Mouse (Mus musculus) adrenal gland, adult (tissue): ENCODE results near the gene Agfg1.

Source experiments
- DNase-seq, 2 experiments: peaks; one replicate each; pipeline ENCODE4 v3.0.0; 2022 to 2023; ENCODE audit warnings: low spot score in 1 of 2; ENCODE audit not compliant: inconsistent age in 2 of 2

Gene Agfg1

DNA sequence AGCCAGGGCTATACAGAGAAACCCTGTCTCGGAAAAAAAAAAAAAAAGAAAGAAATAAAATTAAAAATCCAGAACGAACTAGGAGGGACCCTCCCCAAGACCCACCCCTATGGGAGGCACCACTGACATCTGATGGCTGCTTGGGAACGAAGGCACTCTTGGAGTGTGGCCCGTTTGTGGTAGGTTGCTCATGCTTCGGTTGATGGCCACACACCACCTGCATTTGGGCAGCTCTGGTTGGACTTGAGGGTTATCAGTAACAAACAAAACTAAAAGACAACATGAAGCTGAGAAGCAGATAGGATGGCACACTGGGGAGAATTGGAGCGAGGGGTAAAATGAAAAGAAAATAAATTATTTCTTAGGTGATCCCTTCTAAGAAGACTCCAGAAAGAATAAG is 15.1 kb upstream of the Agfg1 start:
- DNase-seq, result no peak

DNA sequence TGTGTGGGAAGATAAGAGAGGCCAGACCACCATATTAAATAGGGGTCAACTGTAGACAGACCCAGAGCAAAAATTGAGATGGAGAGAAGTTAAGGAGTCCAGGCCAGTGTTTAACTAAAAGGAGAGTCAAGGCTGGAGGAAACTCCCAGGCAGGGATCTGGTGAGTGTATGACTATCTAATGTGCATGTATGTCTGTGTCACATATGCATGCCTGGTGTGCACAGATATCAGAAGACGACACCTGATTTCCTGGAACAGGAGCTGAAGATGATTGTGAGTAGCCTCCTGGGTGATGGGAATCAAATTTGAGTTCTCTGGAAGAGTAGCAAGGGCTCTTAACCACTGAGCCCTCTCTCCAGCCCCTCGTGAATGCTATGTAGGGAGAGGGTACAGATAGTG is 14.0 kb upstream of the Agfg1 start:
- DNase-seq, result no peak

DNA sequence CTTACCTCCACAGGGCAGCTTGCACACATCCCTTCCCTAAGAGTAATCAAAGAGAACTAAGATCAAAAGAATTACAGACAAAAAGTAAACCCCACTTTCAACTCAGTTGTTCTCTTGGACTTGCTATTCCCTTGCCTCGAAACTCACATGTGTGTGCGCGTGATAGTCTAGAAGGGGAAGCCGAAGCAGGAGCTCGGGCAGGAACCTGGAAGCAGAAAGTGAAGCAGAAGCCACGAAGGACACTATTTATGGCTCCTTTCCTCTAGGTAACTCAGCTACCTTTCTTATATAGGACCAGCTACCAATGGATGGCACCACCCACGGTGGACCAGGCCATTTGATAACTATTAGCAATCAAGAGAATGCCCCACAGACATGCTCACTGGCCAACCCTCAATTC is 13.5 kb upstream of the Agfg1 start:
- DNase-seq, result no peak

DNA sequence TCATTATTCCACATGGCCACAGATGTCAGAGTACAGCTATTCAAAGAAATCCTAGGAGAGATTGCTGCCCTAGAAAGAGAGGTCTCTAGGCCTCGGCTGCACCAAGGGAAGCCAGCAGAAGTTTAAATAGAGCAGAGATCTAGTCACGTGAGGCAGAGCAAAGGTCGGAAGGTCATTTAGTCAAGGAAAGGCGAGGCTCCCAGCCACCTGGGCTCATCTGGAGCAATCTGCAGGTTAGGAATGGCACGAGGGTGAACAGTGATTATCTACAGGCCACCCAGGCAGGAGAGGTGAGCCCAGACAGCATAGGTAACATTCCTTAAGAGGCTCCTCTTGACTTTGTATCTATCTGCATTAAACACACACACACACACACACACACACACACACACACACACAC is 12.4 kb upstream of the Agfg1 start:
- no peak for DNase-seq

DNA sequence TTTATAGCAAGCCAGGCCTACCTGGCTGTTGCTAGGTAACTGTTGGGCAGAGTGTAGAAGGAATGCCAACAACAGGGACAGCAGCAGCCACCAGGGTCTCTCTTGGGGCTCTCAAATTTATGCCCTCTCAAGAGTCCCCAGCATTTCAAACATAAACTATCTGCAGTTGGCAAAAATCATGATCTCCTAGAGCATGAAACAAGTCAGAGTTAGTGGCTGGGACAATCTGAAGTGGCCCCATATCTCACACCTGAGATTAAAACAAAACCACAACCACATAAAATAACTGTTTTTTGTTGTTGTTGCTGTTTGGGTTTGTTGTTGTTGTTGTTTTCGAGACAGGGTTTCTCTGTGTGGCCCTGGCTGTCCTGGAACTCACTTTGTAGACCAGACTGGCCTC is 8.5 kb upstream of the Agfg1 start:
- DNase-seq, result no peak

DNA sequence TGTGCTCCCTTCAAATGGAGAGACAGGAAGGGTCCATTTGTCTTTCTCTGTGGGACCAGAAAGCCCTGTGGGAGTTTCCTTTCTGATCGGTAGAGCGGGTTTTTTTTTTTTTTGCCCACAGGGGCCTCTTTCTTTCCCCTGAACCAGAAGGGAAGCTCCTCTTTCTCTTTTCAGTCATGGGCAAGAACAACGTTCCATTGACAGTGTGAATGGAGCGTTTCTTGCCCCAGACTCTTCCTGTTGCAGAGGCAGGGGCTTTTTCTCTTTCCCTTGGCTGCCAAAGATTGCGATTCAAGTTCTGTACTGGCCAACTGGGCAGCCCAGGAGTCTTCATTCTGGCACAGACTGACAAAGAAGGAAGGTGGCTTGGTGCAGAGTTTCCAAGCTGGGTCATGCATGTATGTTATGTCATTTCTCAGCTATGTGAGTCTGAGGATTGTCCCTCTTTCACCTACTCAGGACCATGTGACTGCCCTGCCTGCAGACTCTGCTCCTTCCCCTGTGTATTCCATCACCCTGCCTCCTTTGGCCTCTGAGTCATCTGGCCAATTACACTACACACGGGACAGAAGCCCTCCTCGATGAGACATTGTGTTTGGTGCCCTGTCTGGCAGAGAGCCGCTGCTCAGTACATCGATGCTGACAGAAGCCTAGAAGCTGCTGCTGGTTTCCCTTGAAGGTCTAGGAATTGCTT is 7.6 kb upstream of the Agfg1 start:
- DNase-seq, result peak; percentile 73 to 75

DNA sequence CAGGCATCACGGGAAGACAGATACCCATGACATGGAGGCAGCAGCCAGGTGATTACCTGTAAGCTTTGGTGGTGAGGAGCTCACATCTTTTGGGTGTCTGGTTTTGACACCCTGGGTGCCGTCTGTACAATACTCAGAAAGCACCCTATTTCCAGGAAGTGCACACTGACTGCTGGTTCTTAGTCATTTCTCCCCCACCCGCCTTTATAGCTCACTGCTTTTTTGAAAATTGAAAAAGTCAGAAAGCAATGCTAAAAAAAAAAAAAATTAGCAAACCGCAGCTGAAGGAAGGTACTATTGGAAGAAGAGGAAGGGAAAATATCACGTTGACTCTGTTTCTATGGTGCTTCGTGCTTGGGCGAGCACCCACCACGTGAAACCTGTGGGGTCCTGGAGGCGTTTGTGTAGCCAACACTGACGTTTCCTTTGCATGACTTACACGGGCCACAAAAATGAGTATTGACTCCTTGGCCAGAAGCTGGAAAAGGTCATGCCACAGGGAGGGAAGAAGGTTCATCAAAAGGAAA is 6.7 kb upstream of the Agfg1 start:
- DNase-seq, result no peak

DNA sequence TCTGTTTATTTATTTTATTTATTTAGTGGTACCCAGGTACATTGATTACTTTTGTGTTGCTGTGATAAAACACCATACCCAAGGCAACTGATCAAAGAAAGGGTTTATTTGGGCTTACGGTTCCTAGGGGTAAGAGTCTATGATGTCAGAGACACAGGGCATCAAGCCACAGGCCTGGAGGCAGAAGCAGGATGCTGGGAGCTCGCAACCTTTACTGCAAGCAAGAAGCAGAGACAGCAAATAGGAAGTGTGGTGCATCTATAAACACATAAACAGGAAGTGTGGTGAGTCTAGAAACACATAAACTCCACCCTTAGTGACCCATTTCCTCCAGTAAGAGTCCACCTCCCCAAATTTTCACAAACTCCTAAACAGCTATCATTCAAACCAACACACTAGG is 5.8 kb upstream of the Agfg1 start:
- DNase-seq, result no peak

DNA sequence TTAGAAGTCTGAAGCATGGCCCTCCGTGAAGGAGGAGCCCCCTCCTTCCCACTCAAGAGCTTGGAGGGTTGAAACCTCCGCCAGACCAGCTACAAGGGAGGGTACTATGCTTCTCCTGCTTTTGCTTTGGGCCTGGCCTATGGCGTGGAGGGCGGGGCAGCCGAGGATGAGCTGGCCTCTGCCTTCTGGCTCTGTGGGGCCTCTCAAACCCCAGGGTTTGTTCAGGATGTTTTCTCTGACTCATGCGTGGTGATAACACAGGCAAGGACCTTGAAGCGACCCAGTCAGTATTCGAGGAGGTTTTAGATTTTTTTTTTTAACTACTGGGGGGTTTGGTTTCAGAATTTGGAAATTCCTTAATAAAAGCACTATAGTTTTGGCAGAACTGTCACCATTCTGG is 4.7 kb upstream of the Agfg1 start:
- peak; percentile 89 to 91 for DNase-seq

DNA sequence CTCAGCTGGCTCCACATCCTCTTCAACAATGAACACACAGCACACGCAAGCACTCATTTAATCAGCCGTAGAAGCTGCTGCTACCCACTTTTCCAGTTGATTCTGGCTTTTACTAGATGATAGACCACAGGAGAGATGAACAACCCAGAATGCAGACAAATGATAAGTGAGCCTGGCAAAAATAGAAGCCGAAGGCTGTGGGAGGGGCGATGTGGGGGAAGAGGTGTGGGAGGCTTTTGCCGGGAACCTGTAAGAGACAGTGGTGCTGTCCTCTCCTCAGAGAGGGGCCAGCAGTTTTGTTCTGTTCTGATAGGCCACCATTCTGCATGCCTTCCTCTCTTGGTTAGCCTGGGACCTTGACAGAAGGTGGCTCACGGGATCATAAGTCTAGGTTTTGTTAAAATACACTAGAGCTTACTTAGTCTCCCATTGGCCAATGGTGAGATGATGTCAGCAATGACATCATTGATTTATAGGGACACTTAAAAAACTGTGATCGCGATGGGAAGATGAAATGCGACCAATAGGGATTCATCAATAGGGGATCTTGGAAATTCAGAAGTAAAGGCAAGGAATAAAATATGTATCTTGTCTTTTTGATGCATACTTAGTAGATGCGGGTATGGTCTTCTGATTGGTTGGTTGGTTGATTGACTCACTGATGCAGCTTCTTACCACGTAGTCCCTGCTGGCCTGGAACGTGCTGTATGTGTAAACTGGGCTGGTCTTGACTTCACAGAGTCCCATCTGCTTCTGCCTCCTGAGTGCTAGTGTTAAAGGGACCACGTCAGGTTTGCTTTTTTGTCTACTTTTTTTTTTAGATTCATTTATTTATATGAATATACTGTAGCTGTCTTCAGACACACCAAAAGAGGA is 2.7 kb upstream of the Agfg1 start:
- no peak for DNase-seq

DNA sequence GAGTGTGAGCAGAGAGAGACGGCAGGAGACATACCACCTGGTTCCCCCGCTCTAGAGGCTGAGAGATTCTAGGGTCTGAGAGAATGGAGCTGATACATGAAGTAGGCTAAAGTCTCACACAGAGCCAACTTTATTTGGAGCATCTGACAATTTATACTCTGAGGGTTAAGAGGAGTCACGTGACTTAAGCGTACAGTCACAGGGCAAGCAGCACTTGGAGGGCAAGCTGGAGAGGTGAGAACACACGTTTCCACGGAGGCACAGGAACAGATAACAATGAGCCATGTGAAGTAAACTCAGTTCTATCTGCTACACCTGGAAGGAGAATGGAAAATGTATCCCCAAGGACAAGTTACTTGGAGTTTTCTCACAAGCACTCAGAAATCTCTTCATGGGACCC is 1.7 kb upstream of the Agfg1 start:
- DNase-seq, result no peak

DNA sequence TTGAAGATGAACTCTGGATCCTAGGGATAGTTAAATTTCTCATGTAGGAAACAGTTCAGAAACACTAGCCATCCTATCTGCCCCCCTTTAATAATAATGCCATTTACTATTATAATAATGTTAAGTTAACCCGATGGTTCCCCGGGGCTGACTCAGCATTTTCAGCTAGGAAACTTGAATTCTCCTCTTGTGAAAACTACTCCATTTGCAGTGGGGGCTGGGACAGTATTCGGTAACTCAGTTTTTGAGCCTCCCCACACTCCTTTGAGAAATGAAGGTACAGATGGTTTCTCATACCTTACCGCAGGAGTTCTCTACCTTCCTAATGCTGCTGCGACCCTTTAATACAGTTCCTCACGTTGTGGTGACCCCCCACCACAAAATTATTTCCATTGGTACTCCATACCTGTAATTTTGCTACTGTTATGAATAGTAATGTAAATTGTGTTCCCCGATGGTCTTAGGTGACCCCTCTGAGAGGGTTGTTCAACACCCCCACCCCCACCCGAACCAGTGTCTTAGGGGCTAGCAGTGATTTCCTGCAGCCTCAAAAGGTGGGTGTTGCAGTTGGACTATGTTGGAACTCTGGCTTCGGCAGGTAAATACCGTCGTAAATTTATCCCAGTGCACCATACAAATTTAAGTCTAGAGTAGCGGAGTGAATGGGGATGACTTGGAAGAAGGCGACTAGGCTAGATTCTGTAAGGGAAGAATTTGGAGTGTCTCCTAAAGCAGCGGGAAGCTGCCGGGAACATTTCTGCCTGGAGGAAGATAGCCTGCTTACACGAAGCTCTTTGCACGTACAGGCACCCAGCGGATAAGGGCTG is 601 bp upstream of the Agfg1 start:
- DNase-seq, result no peak

DNA sequence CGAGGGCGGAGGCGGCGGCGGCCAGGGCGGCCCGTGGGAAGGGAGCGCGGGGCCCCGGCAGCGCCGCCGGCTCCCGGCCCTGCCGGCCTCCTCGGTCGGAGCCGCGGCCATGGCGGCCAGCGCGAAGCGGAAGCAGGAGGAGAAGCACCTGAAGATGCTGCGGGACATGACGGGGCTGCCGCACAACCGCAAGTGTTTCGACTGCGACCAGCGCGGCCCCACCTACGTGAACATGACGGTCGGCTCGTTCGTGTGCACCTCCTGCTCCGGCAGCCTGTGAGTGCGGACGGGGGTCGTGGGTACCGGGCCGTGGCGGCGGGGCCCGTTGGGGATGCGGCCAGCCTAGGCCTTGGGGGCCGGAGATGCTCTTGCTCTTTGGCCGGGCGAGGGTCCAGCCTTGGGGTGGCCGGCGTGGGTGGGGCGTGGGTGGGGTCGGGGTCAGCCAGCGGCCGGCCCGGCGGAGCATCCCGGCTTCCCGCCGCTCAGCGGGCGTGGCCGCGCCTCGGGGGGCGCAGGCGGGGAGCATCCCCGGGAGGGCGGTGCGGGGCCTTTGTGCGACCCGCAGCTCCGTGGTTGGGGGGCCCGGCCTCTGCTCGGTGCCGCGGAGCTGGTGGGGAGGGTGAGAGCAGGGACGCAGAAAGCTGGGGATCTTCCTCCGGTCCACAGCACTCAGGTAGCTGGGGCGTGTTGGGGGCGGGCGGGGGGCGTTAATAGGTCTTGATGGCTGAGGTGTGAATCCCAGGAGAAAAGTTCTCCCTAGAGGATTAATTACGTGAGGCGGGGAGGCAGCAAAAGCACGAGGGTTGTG is 535 bp downstream of the Agfg1 start:
- no peak for DNase-seq

DNA sequence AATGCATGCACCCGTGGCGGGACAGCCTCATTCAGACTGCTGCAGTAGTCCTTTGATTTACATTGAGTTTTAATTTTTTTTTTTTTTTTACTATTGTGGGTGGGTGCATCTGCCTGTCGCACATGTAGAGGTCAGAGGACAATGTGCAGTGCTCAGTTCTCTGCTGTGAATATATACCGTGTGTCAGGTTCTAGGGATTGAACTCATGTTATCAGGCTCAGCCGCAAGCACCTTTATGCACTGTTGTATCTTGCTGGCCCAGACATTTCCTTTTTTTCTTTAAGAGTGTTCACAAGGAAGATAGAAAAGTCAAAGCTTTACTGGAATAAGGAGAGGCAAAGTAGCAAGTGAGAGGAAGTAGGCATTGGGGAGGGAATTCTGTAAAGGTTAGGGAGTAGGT is 16.4 kb downstream of the Agfg1 start:
- DNase-seq, result no peak

DNA sequence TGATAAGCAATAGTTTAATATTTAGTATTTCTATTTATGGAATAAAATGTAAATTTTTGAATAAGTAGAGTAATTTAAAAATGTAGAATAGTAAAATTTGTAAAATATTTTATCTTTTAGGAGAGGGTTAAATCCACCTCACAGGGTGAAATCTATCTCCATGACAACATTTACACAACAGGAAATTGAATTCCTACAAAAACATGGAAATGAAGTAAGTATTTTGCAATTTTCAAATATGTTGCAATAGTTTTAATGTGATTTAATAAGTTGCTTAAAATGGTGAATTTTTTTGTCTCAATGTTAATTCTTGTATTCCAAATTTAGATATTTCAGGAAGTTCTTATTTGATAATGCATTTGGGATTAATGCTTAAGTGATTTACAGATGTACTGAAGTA is 19.0 kb downstream of the Agfg1 start:
- no peak for DNase-seq

DNA sequence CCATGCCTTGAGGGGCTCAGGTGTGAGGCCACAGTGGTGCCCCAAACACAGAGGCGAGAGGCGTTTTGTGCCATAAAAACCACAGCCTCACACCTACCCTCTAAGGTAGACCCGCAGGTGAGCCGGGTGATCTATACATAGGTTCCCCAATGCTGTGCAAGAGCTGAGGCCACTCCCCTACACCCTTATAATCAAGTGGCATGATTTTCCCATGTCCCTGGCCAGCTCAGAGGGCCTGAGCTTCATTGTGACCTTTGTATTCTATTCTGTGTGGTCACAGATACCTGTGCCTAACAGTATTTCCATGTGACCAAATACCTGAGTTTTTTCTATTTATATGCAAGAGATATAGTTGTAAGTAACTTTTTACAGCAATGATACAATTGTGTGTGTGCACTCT is 21.1 kb downstream of the Agfg1 start:
- no peak for DNase-seq

DNA sequence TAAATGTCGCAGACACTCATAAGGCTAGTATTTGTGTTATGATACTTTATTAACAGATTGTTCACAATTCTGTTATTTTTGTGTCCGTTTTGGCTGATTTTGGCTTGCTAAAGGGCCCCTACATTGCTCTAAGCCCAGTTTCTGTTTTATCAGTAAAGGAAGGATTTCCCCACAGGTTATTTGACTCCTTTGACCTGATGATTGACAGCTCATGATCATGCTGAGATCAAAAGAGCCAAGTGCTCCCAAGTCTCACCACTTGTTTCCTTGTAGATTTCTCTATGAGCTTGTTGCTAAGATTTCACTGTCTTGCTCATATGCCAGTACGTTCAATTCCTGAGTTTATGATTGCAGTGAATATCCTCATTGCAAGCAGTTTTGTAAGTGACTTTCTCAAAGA is 30.9 kb downstream of the Agfg1 start:
- DNase-seq, result no peak

DNA sequence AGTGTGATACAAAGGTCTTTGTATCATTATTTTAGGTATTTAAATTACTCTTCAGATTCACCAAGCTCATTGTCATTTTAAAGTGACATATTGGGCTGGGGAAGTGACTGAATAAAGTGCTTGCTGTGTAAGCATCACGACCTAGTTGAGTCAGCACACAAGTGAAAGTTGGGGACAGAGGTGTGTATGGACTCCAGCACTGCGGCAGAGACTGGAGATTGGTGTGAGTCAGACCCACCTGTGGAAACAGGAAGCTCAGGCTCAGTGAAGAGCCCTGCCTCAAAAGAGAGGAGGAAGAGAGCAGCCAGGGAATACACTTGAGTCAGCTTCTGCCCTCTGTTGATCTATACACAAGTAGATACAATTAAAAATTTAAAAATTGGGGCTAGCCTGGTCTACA is 39.9 kb downstream of the Agfg1 start:
- DNase-seq, result no peak

DNA sequence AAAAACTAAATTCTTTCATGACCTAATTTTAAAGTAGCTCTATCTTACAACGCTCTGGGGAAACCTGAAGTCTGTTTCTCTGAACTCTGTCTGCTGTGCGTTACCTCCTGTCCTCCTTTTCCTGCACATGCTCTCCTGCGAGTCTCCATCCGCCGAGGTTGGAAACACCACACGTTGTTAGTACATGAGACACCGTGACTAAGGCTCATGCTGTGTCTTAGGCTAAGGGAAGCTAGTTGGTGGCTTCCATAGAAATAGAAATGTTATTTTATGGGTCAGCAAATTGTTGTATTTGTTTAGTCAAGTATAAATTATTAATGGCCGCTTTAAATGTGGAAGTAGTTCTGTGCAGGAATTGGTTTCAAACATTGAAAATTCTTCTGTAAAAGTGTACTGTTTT is 40.9 kb downstream of the Agfg1 start:
- no peak for DNase-seq

DNA sequence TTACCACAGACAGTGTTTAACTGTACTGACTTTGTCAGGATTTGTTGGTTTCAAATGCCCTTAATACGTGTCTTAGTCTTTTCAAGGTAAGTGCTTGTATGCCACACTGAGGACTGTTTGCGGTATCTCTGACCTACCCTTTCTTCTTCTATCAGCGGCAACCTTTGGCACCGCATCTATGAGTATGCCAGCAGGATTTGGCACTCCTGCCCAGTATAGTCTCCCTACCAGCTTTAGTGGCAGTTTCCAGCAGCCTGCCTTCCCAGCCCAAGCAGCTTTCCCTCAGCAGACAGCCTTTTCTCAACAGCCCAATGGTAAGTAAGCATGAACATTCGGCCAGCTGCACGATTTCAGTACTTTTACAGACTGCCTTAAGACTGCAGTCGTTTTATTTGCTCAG is 54.0 kb downstream of the Agfg1 start:
- no peak for DNase-seq

DNA sequence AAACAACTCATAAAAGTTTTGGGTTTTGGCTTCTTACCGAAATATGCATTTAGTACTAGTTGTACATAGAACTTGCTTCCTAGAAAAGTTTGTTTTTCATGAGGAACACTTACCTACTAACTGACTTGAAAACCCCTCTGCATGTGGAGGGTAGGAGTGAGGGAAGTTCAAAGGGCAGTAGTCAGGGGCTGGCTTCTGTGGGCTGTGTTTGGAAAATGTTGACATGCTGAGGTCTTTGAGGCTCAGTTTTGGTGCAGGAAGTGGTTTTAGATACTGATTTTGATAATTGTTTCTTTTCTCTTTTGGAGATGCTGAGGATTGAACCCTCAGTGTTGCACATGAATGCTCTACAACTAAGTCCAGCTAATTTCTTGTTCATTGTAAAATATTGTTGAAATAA is 61.3 kb downstream of the Agfg1 start:
- no peak for DNase-seq
